ENCODE assay signal across 26 mouse cellular contexts in the genomic region with DNA sequence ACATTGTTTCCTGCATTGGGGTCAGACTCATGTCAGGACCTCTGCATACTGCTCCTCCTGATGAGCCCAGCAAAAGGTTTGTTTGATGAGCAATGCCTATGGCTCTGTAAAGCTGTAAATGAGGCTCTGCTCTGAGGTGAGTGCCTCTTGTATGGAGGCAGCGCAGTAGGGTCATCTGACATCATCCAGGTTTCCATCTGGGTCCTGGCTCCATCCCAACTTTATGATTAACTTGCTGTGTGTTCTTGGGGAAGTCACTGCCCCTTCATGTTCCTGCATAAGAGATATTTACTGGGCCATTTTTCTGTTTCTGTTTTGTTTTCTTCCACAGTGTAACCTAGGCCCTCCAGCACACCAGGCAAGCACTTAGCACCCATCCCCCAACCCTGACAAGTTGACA. TPM values are rescaled to one million over a fixed set of nuclear protein-coding genes. Genes with fewer than 3 reads are reported as not detected.
DNase-seq lines count a peak whose midpoint lies in the region; ATAC-seq and TF ChIP-seq lines count a peak whose summit lies in the region.
"Had no signal": no experiment of that assay in that cellular context is flagged by ENCODE, and none has a peak within 500 bp of the region (broad histone marks: within the 10 kb centered on the region; RNA-seq: fewer than 3 reads in every experiment).

No protein-coding gene starts in this region.

- no peak for TF ChIP-seq CTCF in midbrain, postnatal 0 days (IDR thresholded peaks at IDR 0.05)

- H3K9ac ChIP-seq in forebrain, embryonic 16.5 days (replicated peaks; ENCODE audit: low read depth, low read length), result no peak overlapping the region
- H3K9ac ChIP-seq in midbrain, postnatal 0 days (replicated peaks; ENCODE audit: low read length, poor library complexity, severe bottlenecking), result no peak overlapping the region
- H3K9ac ChIP-seq in hindbrain, embryonic 15.5 days, result no peak overlapping the region
- 0 out of 2 replicates have a peak overlapping the region, but pooled peaks have one; percentile 12 for H3K9ac ChIP-seq in midbrain, embryonic 15.5 days
- H3K9ac ChIP-seq: embryonic facial prominence, embryonic 15.5 days; heart, embryonic 15.5 days; liver, embryonic 13.5 days; neural tube, embryonic 13.5 days had no signal

- no peak for ATAC-seq in forebrain, embryonic 16.5 days
- ATAC-seq in midbrain, postnatal 0 days (ENCODE audit: low FRiP score), result no peak
- no peak for ATAC-seq in hindbrain, embryonic 15.5 days (ENCODE audit: low FRiP score, low read depth)
- no peak for ATAC-seq in midbrain, embryonic 15.5 days (replicated peaks)
- ATAC-seq: activated CD4-positive, CD25-positive, alpha-beta regulatory T cell, adult 4 months had no signal

- no peak for DNase-seq in forebrain, embryonic 10.5 days (ENCODE audit: extremely low spot score, low spot score)
- no peak for DNase-seq in midbrain, embryonic 10.5 days (ENCODE audit: low spot score)
- no peak for DNase-seq in midbrain, postnatal 0 days (ENCODE audit: low spot score)
- DNase-seq in testis, postnatal 10 days (ENCODE audit: low spot score), result no peak
- DNase-seq in left cerebral cortex, postnatal 36 days (ENCODE audit: low spot score in 2 of 2), result no peak
- DNase-seq: adrenal gland, adult 8-10 months; B cell, adult 2 months; gastrocnemius, adult 2 months; heart, postnatal 36 days; kidney, adult 2 months; kidney, postnatal 10 days; layer of hippocampus, postnatal 36 days; liver, embryonic 13.5 days; lung, adult 2 months; right cerebral cortex, postnatal 25 days; thymus, postnatal 14 days had no signal

- H3K4me3 ChIP-seq in forebrain, embryonic 10.5 days, result no peak overlapping the region
- H3K4me3 ChIP-seq in forebrain, embryonic 16.5 days (replicated peaks; ENCODE audit: low read length), result no peak overlapping the region
- H3K4me3 ChIP-seq in midbrain, embryonic 10.5 days, result no peak overlapping the region
- no peak overlapping the region for H3K4me3 ChIP-seq in midbrain, postnatal 0 days (ENCODE audit: low read depth, low read length)
- no peak overlapping the region for H3K4me3 ChIP-seq in hindbrain, embryonic 15.5 days
- no peak overlapping the region for H3K4me3 ChIP-seq in midbrain, embryonic 15.5 days
- H3K4me3 ChIP-seq: embryonic facial prominence, embryonic 15.5 days; gastrocnemius, adult 2 months; heart, embryonic 15.5 days; liver, embryonic 13.5 days; neural tube, embryonic 13.5 days had no signal

- no peaks in the 10 kb centered on the region for H3K9me3 ChIP-seq in forebrain, embryonic 10.5 days
- H3K9me3 ChIP-seq in forebrain, embryonic 16.5 days (ENCODE audit: control insufficient read depth, low read length), result no peaks in the 10 kb centered on the region
- H3K9me3 ChIP-seq in midbrain, embryonic 10.5 days (replicated peaks), result no peaks in the 10 kb centered on the region
- H3K9me3 ChIP-seq in midbrain, postnatal 0 days (ENCODE audit: low read length), result no peaks in the 10 kb centered on the region
- H3K9me3 ChIP-seq in hindbrain, embryonic 15.5 days, result no peaks in the 10 kb centered on the region
- H3K9me3 ChIP-seq in midbrain, embryonic 15.5 days, result no peaks in the 10 kb centered on the region
- H3K9me3 ChIP-seq: embryonic facial prominence, embryonic 15.5 days; heart, embryonic 15.5 days; liver, embryonic 13.5 days; neural tube, embryonic 13.5 days had no signal

- no peak overlapping the region for H3K4me2 ChIP-seq in forebrain, embryonic 16.5 days (ENCODE audit: low read length)
- H3K4me2 ChIP-seq in midbrain, postnatal 0 days (ENCODE audit: low read depth, low read length, poor library complexity, severe bottlenecking), result no peak overlapping the region
- H3K4me2 ChIP-seq in hindbrain, embryonic 15.5 days, result 0 out of 2 replicates have a peak overlapping the region, but pooled peaks have one; percentile 31
- H3K4me2 ChIP-seq in midbrain, embryonic 15.5 days, result no peak overlapping the region
- H3K4me2 ChIP-seq: embryonic facial prominence, embryonic 15.5 days; heart, embryonic 15.5 days; liver, embryonic 13.5 days had no signal

- 94% methylated on average over 1 of the region's 1 CpGs for WGBS in forebrain, embryonic 10.5 days
- 80% methylated on average over 1 of the region's 1 CpGs for WGBS in forebrain, embryonic 16.5 days
- 90% methylated on average over 1 of the region's 1 CpGs for WGBS in midbrain, embryonic 10.5 days
- WGBS in midbrain, postnatal 0 days, result 95% methylated on average over 1 of the region's 1 CpGs
- WGBS in hindbrain, embryonic 15.5 days, result 80% methylated on average over 1 of the region's 1 CpGs
- 85% methylated on average over 1 of the region's 1 CpGs for WGBS in midbrain, embryonic 15.5 days

- intact Hi-C loops in left cerebral cortex, postnatal 36 days (cut with DNase I), result no loop called here

- H3K27me3 ChIP-seq in forebrain, embryonic 10.5 days (ENCODE audit: poor library complexity, severe bottlenecking), result peaks cover 33% of the 10 kb centered on the region
- no peaks in the 10 kb centered on the region for H3K27me3 ChIP-seq in forebrain, embryonic 16.5 days (replicated peaks; ENCODE audit: control insufficient read depth, insufficient read depth, low read length)
- H3K27me3 ChIP-seq in midbrain, embryonic 10.5 days (ENCODE audit: low read depth, poor library complexity, severe bottlenecking), result peaks cover 19% of the 10 kb centered on the region; the same call in 1 of the 2 replicates
- H3K27me3 ChIP-seq in midbrain, postnatal 0 days (ENCODE audit: insufficient read depth, low read length), result no peaks in the 10 kb centered on the region
- no peaks in the 10 kb centered on the region for H3K27me3 ChIP-seq in hindbrain, embryonic 15.5 days
- no peaks in the 10 kb centered on the region for H3K27me3 ChIP-seq in midbrain, embryonic 15.5 days (replicated peaks)
- H3K27me3 ChIP-seq: CH12.LX; neural tube, embryonic 13.5 days had no signal

- peaks cover 62% of the 10 kb centered on the region for H3K4me1 ChIP-seq in forebrain, embryonic 10.5 days
- H3K4me1 ChIP-seq in forebrain, embryonic 16.5 days (replicated peaks; ENCODE audit: control insufficient read depth, insufficient read depth, low read length), result peaks cover 40% of the 10 kb centered on the region
- peaks cover 74% of the 10 kb centered on the region for H3K4me1 ChIP-seq in midbrain, embryonic 10.5 days
- peaks cover 13% of the 10 kb centered on the region; the same call in 1 of the 2 replicates for H3K4me1 ChIP-seq in midbrain, postnatal 0 days (ENCODE audit: insufficient read depth, low read length)
- peaks cover 53% of the 10 kb centered on the region for H3K4me1 ChIP-seq in hindbrain, embryonic 15.5 days (replicated peaks)
- H3K4me1 ChIP-seq in midbrain, embryonic 15.5 days, result peaks cover 41% of the 10 kb centered on the region

- peak overlapping the region; percentile 27; the same call in 1 of the 2 replicates for H3K27ac ChIP-seq in forebrain, embryonic 10.5 days
- no peak overlapping the region for H3K27ac ChIP-seq in forebrain, embryonic 16.5 days (ENCODE audit: low read length)
- H3K27ac ChIP-seq in midbrain, embryonic 10.5 days (replicated peaks), result peak overlapping the region; percentile 76
- H3K27ac ChIP-seq in midbrain, postnatal 0 days (ENCODE audit: low read depth, low read length), result no peak overlapping the region
- no peak overlapping the region for H3K27ac ChIP-seq in hindbrain, embryonic 15.5 days (replicated peaks)
- H3K27ac ChIP-seq in midbrain, embryonic 15.5 days, result no peak overlapping the region
- H3K27ac ChIP-seq: embryonic facial prominence, embryonic 15.5 days; gastrocnemius, adult 2 months; heart, embryonic 15.5 days; liver, embryonic 13.5 days; neural tube, embryonic 13.5 days had no signal

- no peaks in the 10 kb centered on the region for H3K36me3 ChIP-seq in forebrain, embryonic 10.5 days (replicated peaks)
- H3K36me3 ChIP-seq in forebrain, embryonic 16.5 days (ENCODE audit: control insufficient read depth, insufficient read depth), result no peaks in the 10 kb centered on the region
- H3K36me3 ChIP-seq in midbrain, embryonic 10.5 days, result no peaks in the 10 kb centered on the region
- no peaks in the 10 kb centered on the region for H3K36me3 ChIP-seq in midbrain, postnatal 0 days (ENCODE audit: insufficient read depth, low read length)
- no peaks in the 10 kb centered on the region for H3K36me3 ChIP-seq in hindbrain, embryonic 15.5 days
- no peaks in the 10 kb centered on the region for H3K36me3 ChIP-seq in midbrain, embryonic 15.5 days (replicated peaks)
- H3K36me3 ChIP-seq: embryonic facial prominence, embryonic 15.5 days; heart, embryonic 15.5 days; liver, embryonic 13.5 days; neural tube, embryonic 13.5 days had no signal

RNA-seq across cellular contexts. Expression of gene Mapk8ip1, which starts 3.6 kb away (rescaled TPM):
- polyA plus RNA-seq in forebrain, embryonic 10.5 days (2016; fragmentation: Nextera tagmentation; extraction: Ambion mirVana), result 47.0 and 48.1 TPM in 2 replicates
- 101 TPM in 2 replicates for polyA plus RNA-seq in forebrain, embryonic 16.5 days (2015; fragmentation: Nextera tagmentation; extraction: Ambion mirVana)
- 58.3 and 70.5 TPM in 2 replicates for polyA plus RNA-seq in midbrain, embryonic 10.5 days (2016; fragmentation: Nextera tagmentation; extraction: Ambion mirVana)
- total RNA-seq in midbrain, postnatal 0 days (2014; rRNA removed), result 286 and 357 TPM in 2 replicates
- polyA plus RNA-seq in midbrain, postnatal 0 days (2015; fragmentation: Nextera tagmentation; extraction: Ambion mirVana), result 176 and 178 TPM in 2 replicates
- polyA plus RNA-seq in hindbrain, embryonic 15.5 days (2015; fragmentation: Nextera tagmentation; extraction: Ambion mirVana), result 162 and 178 TPM in 2 replicates
- polyA plus RNA-seq in midbrain, embryonic 15.5 days (2015; fragmentation: Nextera tagmentation; extraction: Ambion mirVana), result 155 and 165 TPM in 2 replicates
- 100 to 1,000 TPM; 344 to 389 TPM for total RNA-seq in left cerebral cortex, postnatal 36 days (2021)

RNA-seq across cellular contexts. Expression of gene 1700029I15Rik, which starts 15.1 kb away (rescaled TPM):
- 3.9 and 4.4 TPM in 2 replicates for polyA plus RNA-seq in forebrain, embryonic 10.5 days (2016; fragmentation: Nextera tagmentation; extraction: Ambion mirVana)
- polyA plus RNA-seq in forebrain, embryonic 16.5 days (2015; fragmentation: Nextera tagmentation; extraction: Ambion mirVana), result 5.7 and 8.6 TPM in 2 replicates
- polyA plus RNA-seq in midbrain, embryonic 10.5 days (2016; fragmentation: Nextera tagmentation; extraction: Ambion mirVana), result 4.1 and 5.2 TPM in 2 replicates
- total RNA-seq in midbrain, postnatal 0 days (2014; rRNA removed), result 0.76 and 8.6 TPM in 2 replicates
- 3.1 and 4.7 TPM in 2 replicates for polyA plus RNA-seq in midbrain, postnatal 0 days (2015; fragmentation: Nextera tagmentation; extraction: Ambion mirVana)
- polyA plus RNA-seq in hindbrain, embryonic 15.5 days (2015; fragmentation: Nextera tagmentation; extraction: Ambion mirVana), result 7.8 and 8.8 TPM in 2 replicates
- 7.6 and 8.4 TPM in 2 replicates for polyA plus RNA-seq in midbrain, embryonic 15.5 days (2015; fragmentation: Nextera tagmentation; extraction: Ambion mirVana)
- 1 to 10 TPM; 3.6 to 4.2 TPM for total RNA-seq in left cerebral cortex, postnatal 36 days (2021)

RNA-seq across cellular contexts. Expression of gene Large2, which starts 22.8 kb away (rescaled TPM):
- 31.9 and 33.5 TPM in 2 replicates for polyA plus RNA-seq in forebrain, embryonic 10.5 days (2016; fragmentation: Nextera tagmentation; extraction: Ambion mirVana)
- 1.4 and 2.4 TPM in 2 replicates for polyA plus RNA-seq in forebrain, embryonic 16.5 days (2015; fragmentation: Nextera tagmentation; extraction: Ambion mirVana)
- polyA plus RNA-seq in midbrain, embryonic 10.5 days (2016; fragmentation: Nextera tagmentation; extraction: Ambion mirVana), result 16.2 and 25.6 TPM in 2 replicates
- total RNA-seq in midbrain, postnatal 0 days (2014; rRNA removed), result 1.4 TPM in 2 replicates
- polyA plus RNA-seq in midbrain, postnatal 0 days (2015; fragmentation: Nextera tagmentation; extraction: Ambion mirVana), result 1.5 and 1.6 TPM in 2 replicates
- polyA plus RNA-seq in hindbrain, embryonic 15.5 days (2015; fragmentation: Nextera tagmentation; extraction: Ambion mirVana), result 1.5 TPM in 2 replicates
- polyA plus RNA-seq in midbrain, embryonic 15.5 days (2015; fragmentation: Nextera tagmentation; extraction: Ambion mirVana), result 1.5 and 1.9 TPM in 2 replicates
- under 1 TPM; 0.47 to 0.97 TPM for total RNA-seq in left cerebral cortex, postnatal 36 days (2021)
- total RNA-seq: heart, postnatal 36 days; megakaryocyte, adult 5-6 weeks had no signal
- polyA plus RNA-seq: activated CD4-positive, CD25-positive, alpha-beta regulatory T cell, adult 4 months; G1E had no signal

RNA-seq across cellular contexts. Expression of gene Pex16, which starts 23.0 kb away (rescaled TPM):
- polyA plus RNA-seq in forebrain, embryonic 10.5 days (2016; fragmentation: Nextera tagmentation; extraction: Ambion mirVana), result 23.8 and 24.6 TPM in 2 replicates
- 38.3 and 42.0 TPM in 2 replicates for polyA plus RNA-seq in forebrain, embryonic 16.5 days (2015; fragmentation: Nextera tagmentation; extraction: Ambion mirVana)
- 26.1 and 27.1 TPM in 2 replicates for polyA plus RNA-seq in midbrain, embryonic 10.5 days (2016; fragmentation: Nextera tagmentation; extraction: Ambion mirVana)
- total RNA-seq in midbrain, postnatal 0 days (2014; rRNA removed), result 23.6 and 31.8 TPM in 2 replicates
- polyA plus RNA-seq in midbrain, postnatal 0 days (2015; fragmentation: Nextera tagmentation; extraction: Ambion mirVana), result 43.4 and 51.5 TPM in 2 replicates
- 37.3 and 40.1 TPM in 2 replicates for polyA plus RNA-seq in hindbrain, embryonic 15.5 days (2015; fragmentation: Nextera tagmentation; extraction: Ambion mirVana)
- polyA plus RNA-seq in midbrain, embryonic 15.5 days (2015; fragmentation: Nextera tagmentation; extraction: Ambion mirVana), result 41.3 and 47.5 TPM in 2 replicates
- total RNA-seq in left cerebral cortex, postnatal 36 days (2021), result 10 to 100 TPM; 33.4 to 34.1 TPM

RNA-seq across cellular contexts. Expression of gene Cry2, which starts 36.4 kb away (rescaled TPM):
- 25.5 and 27.3 TPM in 2 replicates for polyA plus RNA-seq in forebrain, embryonic 10.5 days (2016; fragmentation: Nextera tagmentation; extraction: Ambion mirVana)
- 40.1 and 46.8 TPM in 2 replicates for polyA plus RNA-seq in forebrain, embryonic 16.5 days (2015; fragmentation: Nextera tagmentation; extraction: Ambion mirVana)
- 32.8 and 36.2 TPM in 2 replicates for polyA plus RNA-seq in midbrain, embryonic 10.5 days (2016; fragmentation: Nextera tagmentation; extraction: Ambion mirVana)
- total RNA-seq in midbrain, postnatal 0 days (2014; rRNA removed), result 41.9 and 48.4 TPM in 2 replicates
- 50.6 and 55.2 TPM in 2 replicates for polyA plus RNA-seq in midbrain, postnatal 0 days (2015; fragmentation: Nextera tagmentation; extraction: Ambion mirVana)
- polyA plus RNA-seq in hindbrain, embryonic 15.5 days (2015; fragmentation: Nextera tagmentation; extraction: Ambion mirVana), result 41.1 and 47.9 TPM in 2 replicates
- polyA plus RNA-seq in midbrain, embryonic 15.5 days (2015; fragmentation: Nextera tagmentation; extraction: Ambion mirVana), result 47.5 and 49.0 TPM in 2 replicates
- total RNA-seq in left cerebral cortex, postnatal 36 days (2021), result 100 to 1,000 TPM; 109 to 122 TPM

Comparison
In these comparisons a context has a peak if more than half of its experiments do, and no peak if none do; other contexts are left out.
1. H3K27ac ChIP-seq: peak in forebrain, embryonic 10.5 days (single experiment) and midbrain, embryonic 10.5 days (single experiment); none in forebrain, embryonic 16.5 days (single experiment), midbrain, postnatal 0 days (single experiment), hindbrain, embryonic 15.5 days (single experiment) and midbrain, embryonic 15.5 days (single experiment).